Mouse (Mus musculus): Measurements from ENCODE around the gene Jup. TPM values are rescaled to one million over a fixed set of nuclear protein-coding genes. Genes with fewer than 3 reads are reported as not detected.

Jup gene
- polyA plus RNA-seq, 1 experiment: 0.29 TPM

- TF ChIP-seq TAL1 (IDR thresholded peaks at IDR 0.05; ENCODE audit: low read length): no peak
- TF ChIP-seq GATA1 (IDR thresholded peaks at IDR 0.05; ENCODE audit: low read length): no peak
- H3K27me3 ChIP-seq (ENCODE audit: control insufficient read depth): no peaks in the 10 kb centered on the region
- no peaks in the 10 kb centered on the region for H3K9me3 ChIP-seq (ENCODE audit: control insufficient read depth, low read length)
- peaks cover 7% of the 10 kb centered on the region for H3K4me1 ChIP-seq (ENCODE audit: control insufficient read depth)
- H3K4me3 ChIP-seq (replicated peaks): no peak overlapping the region
- H3K36me3 ChIP-seq (ENCODE audit: control insufficient read depth): peaks cover 6% of the 10 kb centered on the region; the same call in 1 of the 2 replicates
Observed at GRCm38 (mm10) chr11:100428612-100429199, 31.1 kb upstream of the Jup start.

GRCm38 (mm10) chr11:100426820-100427219 lies 29.3 kb upstream of the Jup start:
- Histone ChIP-seq H3K4me3 (replicated peaks) (no peak overlapping the region), H3K9me3 (ENCODE audit: control insufficient read depth, low read length) (no peaks in the 10 kb centered on the region), H3K27me3 (ENCODE audit: control insufficient read depth) (no peaks in the 10 kb centered on the region), H3K4me1 (ENCODE audit: control insufficient read depth) (peaks cover 7% of the 10 kb centered on the region), H3K36me3 (ENCODE audit: control insufficient read depth) (peaks cover 6% of the 10 kb centered on the region; the same call in 1 of the 2 replicates)
- no peak for TF ChIP-seq TAL1 (IDR thresholded peaks at IDR 0.05; ENCODE audit: low read length)
- no peak for TF ChIP-seq GATA1 (IDR thresholded peaks at IDR 0.05; ENCODE audit: low read length)

GRCm38 (mm10) chr11:100425851-100426250 lies 28.3 kb upstream of the Jup start:
- H3K36me3 ChIP-seq (ENCODE audit: control insufficient read depth): peaks cover 6% of the 10 kb centered on the region; the same call in 1 of the 2 replicates
- no peaks in the 10 kb centered on the region; the same call in 1 of the 2 replicates for H3K27me3 ChIP-seq (ENCODE audit: control insufficient read depth)
- peaks cover 7% of the 10 kb centered on the region for H3K4me1 ChIP-seq (ENCODE audit: control insufficient read depth)
- no peaks in the 10 kb centered on the region for H3K9me3 ChIP-seq (ENCODE audit: control insufficient read depth, low read length)
- TF ChIP-seq GATA1 (IDR thresholded peaks at IDR 0.05; ENCODE audit: low read length) (peak; percentile 67), TAL1 (IDR thresholded peaks at IDR 0.05; ENCODE audit: low read length) (no peak)
- no peak overlapping the region for H3K4me3 ChIP-seq (replicated peaks)

- Histone ChIP-seq H3K9me3 (ENCODE audit: control insufficient read depth, low read length) (no peaks in the 10 kb centered on the region), H3K4me1 (ENCODE audit: control insufficient read depth) (peaks cover 7% of the 10 kb centered on the region), H3K27me3 (ENCODE audit: control insufficient read depth) (no peaks in the 10 kb centered on the region; the same call in 1 of the 2 replicates), H3K36me3 (ENCODE audit: control insufficient read depth) (no peaks in the 10 kb centered on the region), H3K4me3 (replicated peaks) (no peak overlapping the region)
- TF ChIP-seq TAL1 (IDR thresholded peaks at IDR 0.05; ENCODE audit: low read length): no peak
- no peak for TF ChIP-seq GATA1 (IDR thresholded peaks at IDR 0.05; ENCODE audit: low read length)
Observed at GRCm38 (mm10) chr11:100423836-100424235, 26.3 kb upstream of the Jup start.

- H3K36me3 ChIP-seq (ENCODE audit: control insufficient read depth): no peaks in the 10 kb centered on the region
- TF ChIP-seq GATA1 (IDR thresholded peaks at IDR 0.05; ENCODE audit: low read length) (no peak), TAL1 (IDR thresholded peaks at IDR 0.05; ENCODE audit: low read length) (no peak)
- peaks cover 10% of the 10 kb centered on the region for H3K27me3 ChIP-seq (ENCODE audit: control insufficient read depth)
- no peak overlapping the region for H3K4me3 ChIP-seq (replicated peaks)
- no peaks in the 10 kb centered on the region for H3K9me3 ChIP-seq (ENCODE audit: control insufficient read depth, low read length)
- H3K4me1 ChIP-seq (ENCODE audit: control insufficient read depth): peaks cover 7% of the 10 kb centered on the region
Observed at GRCm38 (mm10) chr11:100421537-100421936, 24.0 kb upstream of the Jup start.

- Histone ChIP-seq H3K4me1 (ENCODE audit: control insufficient read depth) (peaks cover 8% of the 10 kb centered on the region), H3K27me3 (ENCODE audit: control insufficient read depth) (peaks cover 57% of the 10 kb centered on the region), H3K9me3 (ENCODE audit: control insufficient read depth, low read length) (no peaks in the 10 kb centered on the region), H3K36me3 (ENCODE audit: control insufficient read depth) (no peaks in the 10 kb centered on the region), H3K4me3 (replicated peaks) (peak within 1 kb of the TSS; percentile 54)
- TF ChIP-seq GATA1 (IDR thresholded peaks at IDR 0.05; ENCODE audit: low read length): no peak
- no peak for TF ChIP-seq TAL1 (IDR thresholded peaks at IDR 0.05; ENCODE audit: low read length)
Observed at GRCm38 (mm10) chr11:100414914-100415822, 17.6 kb upstream of the Jup start, which contains the start of gene Fkbp10. Gene Fkbp10, plus strand, starts transcription at chr11:100415697.

GRCm38 (mm10) chr11:100414021-100414913 lies 16.7 kb upstream of the Jup start, which contains the start of gene P3h4:
Gene P3h4, minus strand, starts transcription at chr11:100414836.
- Histone ChIP-seq H3K27me3 (ENCODE audit: control insufficient read depth) (peaks cover 57% of the 10 kb centered on the region), H3K9me3 (ENCODE audit: control insufficient read depth, low read length) (no peaks in the 10 kb centered on the region), H3K4me3 (replicated peaks) (peak within 1 kb of the TSS; percentile 54), H3K4me1 (ENCODE audit: control insufficient read depth) (peaks cover 8% of the 10 kb centered on the region), H3K36me3 (ENCODE audit: control insufficient read depth) (no peaks in the 10 kb centered on the region)
- TF ChIP-seq TAL1 (IDR thresholded peaks at IDR 0.05; ENCODE audit: low read length) (no peak), GATA1 (IDR thresholded peaks at IDR 0.05; ENCODE audit: low read length) (no peak)

- no peaks in the 10 kb centered on the region for H3K9me3 ChIP-seq (ENCODE audit: control insufficient read depth, low read length)
- H3K4me1 ChIP-seq (ENCODE audit: control insufficient read depth): peaks cover 8% of the 10 kb centered on the region
- no peak overlapping the region for H3K4me3 ChIP-seq (replicated peaks)
- H3K27me3 ChIP-seq (ENCODE audit: control insufficient read depth): peaks cover 57% of the 10 kb centered on the region
- no peaks in the 10 kb centered on the region; the same call in 1 of the 2 replicates for H3K36me3 ChIP-seq (ENCODE audit: control insufficient read depth)
- TF ChIP-seq TAL1 (IDR thresholded peaks at IDR 0.05; ENCODE audit: low read length) (no peak), GATA1 (IDR thresholded peaks at IDR 0.05; ENCODE audit: low read length) (no peak)
Observed at GRCm38 (mm10) chr11:100413541-100413940, 16.0 kb upstream of the Jup start.

All from erythroblast, embryonic 14.5 days (primary cell).